Comparison of ENCODE assay signal across 21 mouse cellular contexts in the genomic region with DNA sequence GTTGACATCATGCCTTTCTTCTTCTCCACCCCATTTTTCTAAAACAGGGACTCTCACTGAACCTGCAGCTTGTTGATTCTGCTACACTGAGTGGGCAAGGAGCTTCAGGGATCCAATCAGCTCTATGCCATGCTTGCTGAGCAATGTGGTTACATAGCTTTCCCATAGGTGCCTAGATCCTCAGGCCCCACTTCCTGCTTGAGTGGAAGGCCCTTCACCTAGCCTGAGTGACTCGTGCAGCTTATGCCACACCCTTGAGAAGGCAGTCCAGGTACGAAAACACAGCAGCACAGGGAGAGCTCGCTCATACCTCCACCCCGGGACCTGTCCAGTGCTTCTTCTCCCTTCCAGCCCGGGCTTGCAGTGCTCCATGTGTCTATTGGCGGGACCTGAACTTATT.
"Had no signal": no experiment of that assay in that cellular context is flagged by ENCODE, and none has a peak within 500 bp of the region (broad histone marks: within the 10 kb centered on the region; RNA-seq: fewer than 3 reads in every experiment).

No protein-coding gene starts in this region.

- H3K27me3 ChIP-seq: hindbrain, embryonic 15.5 days; limb, embryonic 15.5 days; liver, embryonic 15.5 days; midbrain, embryonic 12.5 days; midbrain, embryonic 15.5 days; neural tube, embryonic 12.5 days; neural tube, embryonic 15.5 days had no signal

- ATAC-seq: inflammation-experienced regulatory T-cells, adult 6 months; intestine, embryonic 16.5 days; midbrain, embryonic 15.5 days had no signal

- H3K27ac ChIP-seq: hindbrain, embryonic 15.5 days; limb, embryonic 12.5 days; limb, embryonic 15.5 days; liver, embryonic 15.5 days; macrophage; midbrain, embryonic 12.5 days; midbrain, embryonic 15.5 days; neural tube, embryonic 12.5 days; neural tube, embryonic 15.5 days had no signal

- DNase-seq: kidney, adult 18-20 months; kidney, postnatal 14 days; kidney, postnatal 4 days; left cerebral cortex, postnatal 4 days; retina, postnatal 1 day; right cerebral cortex, postnatal 25 days; spleen, adult 18-20 months; thymus, adult 18-20 months; thymus, postnatal 36 days had no signal

- H3K4me3 ChIP-seq: hindbrain, embryonic 15.5 days; limb, embryonic 12.5 days; limb, embryonic 15.5 days; liver, embryonic 15.5 days; midbrain, embryonic 12.5 days; midbrain, embryonic 15.5 days; neural tube, embryonic 12.5 days; neural tube, embryonic 15.5 days had no signal

- H3K4me2 ChIP-seq: hindbrain, embryonic 15.5 days; limb, embryonic 12.5 days; limb, embryonic 15.5 days; liver, embryonic 11.5 days; liver, embryonic 15.5 days; midbrain, embryonic 12.5 days; midbrain, embryonic 15.5 days; neural tube, embryonic 12.5 days; neural tube, embryonic 15.5 days had no signal

- H3K9ac ChIP-seq: hindbrain, embryonic 15.5 days; limb, embryonic 12.5 days; limb, embryonic 15.5 days; liver, embryonic 15.5 days; midbrain, embryonic 12.5 days; midbrain, embryonic 15.5 days; neural tube, embryonic 12.5 days; neural tube, embryonic 15.5 days had no signal

- H3K4me1 ChIP-seq: limb, embryonic 12.5 days; liver, embryonic 15.5 days; neural tube, embryonic 15.5 days had no signal

- H3K9me3 ChIP-seq: hindbrain, embryonic 15.5 days; limb, embryonic 12.5 days; limb, embryonic 15.5 days; liver, embryonic 15.5 days; midbrain, embryonic 12.5 days; midbrain, embryonic 15.5 days; neural tube, embryonic 12.5 days; neural tube, embryonic 15.5 days had no signal

- H3K36me3 ChIP-seq: limb, embryonic 12.5 days; limb, embryonic 15.5 days; liver, embryonic 15.5 days had no signal
